ENCODE assay signal across 13 mouse cellular contexts in genomic region chr4:136106880-136107301, GRCm38 (mm10). TPM values are rescaled to one million over a fixed set of nuclear protein-coding genes. Genes with fewer than 3 reads are reported as not detected.
DNase-seq lines count a peak whose midpoint lies in the region; ATAC-seq and TF ChIP-seq lines count a peak whose summit lies in the region.
"Had no signal": no experiment of that assay in that cellular context is flagged by ENCODE, and none has a peak within 500 bp of the region (broad histone marks: within the 10 kb centered on the region; RNA-seq: fewer than 3 reads in every experiment).

No protein-coding gene starts in this region.

- intact Hi-C loops in heart, postnatal 10 days (cut with DNase I), result no loop called here

- no peak overlapping the region for H3K4me3 ChIP-seq in lung, adult 2 months (replicated peaks; ENCODE audit: extremely low read depth, low read depth, low read length)
- no peak overlapping the region for H3K4me3 ChIP-seq in CH12.LX (replicated peaks in 1 of 3; ENCODE audit: low read depth in 2 of 3, low read length in 2 of 3, poor library complexity in 1 of 3)
- no peak overlapping the region for H3K4me3 ChIP-seq in limb, embryonic 10.5 days
- H3K4me3 ChIP-seq in intestine, embryonic 16.5 days (ENCODE audit: low read length), result no peak overlapping the region
- H3K4me3 ChIP-seq: embryonic facial prominence, embryonic 13.5 days; forebrain, embryonic 15.5 days; neural tube, embryonic 13.5 days had no signal

- H3K79me2 ChIP-seq in CH12.LX (replicated peaks; ENCODE audit: control insufficient read depth, extremely low read depth, insufficient read depth, poor library complexity, severe bottlenecking), result no peaks in the 10 kb centered on the region

- peaks cover 17% of the 10 kb centered on the region for H3K27me3 ChIP-seq in CH12.LX (replicated peaks)
- 0 out of 2 replicates have a peak, but pooled peaks cover 5% of the 10 kb centered on the region for H3K27me3 ChIP-seq in limb, embryonic 10.5 days (ENCODE audit: low read depth, poor library complexity, severe bottlenecking)
- H3K27me3 ChIP-seq in intestine, embryonic 16.5 days (replicated peaks; ENCODE audit: control insufficient read depth, insufficient read depth, low read length), result no peaks in the 10 kb centered on the region
- H3K27me3 ChIP-seq: embryonic facial prominence, embryonic 13.5 days; forebrain, embryonic 15.5 days; neural tube, embryonic 13.5 days had no signal

- H3K36me3 ChIP-seq in CH12.LX (replicated peaks in 1 of 2; ENCODE audit: control insufficient read depth in 1 of 2, insufficient read depth in 1 of 2, low read length in 1 of 2), result no peaks in the 10 kb centered on the region
- 0 out of 2 replicates have a peak, but pooled peaks cover 2% of the 10 kb centered on the region for H3K36me3 ChIP-seq in limb, embryonic 10.5 days
- H3K36me3 ChIP-seq in intestine, embryonic 16.5 days (ENCODE audit: control insufficient read depth, insufficient read depth, low read length), result no peaks in the 10 kb centered on the region
- H3K36me3 ChIP-seq: embryonic facial prominence, embryonic 13.5 days; forebrain, embryonic 15.5 days; neural tube, embryonic 13.5 days had no signal

- in situ Hi-C loops in CH12.LX (cut with MboI; ENCODE audit: low pct_ligation_motif_present, low pct_unique_long_range_greater_than_20kb, low sequenced_read_pairs), result no loop called here

- no peak overlapping the region for H3K9ac ChIP-seq in CH12.LX (ENCODE audit: insufficient read depth, low read depth)
- H3K9ac ChIP-seq in intestine, embryonic 16.5 days (ENCODE audit: low read depth, low read length), result no peak overlapping the region
- H3K9ac ChIP-seq: embryonic facial prominence, embryonic 13.5 days; forebrain, embryonic 15.5 days; neural tube, embryonic 13.5 days had no signal

- no peak for TF ChIP-seq EP300 in CH12.LX (IDR thresholded peaks at IDR 0.05; ENCODE audit: low read length)

- H3K4me2 ChIP-seq in CH12.LX (ENCODE audit: insufficient read depth, low read depth, poor library complexity, severe bottlenecking), result no peak overlapping the region
- no peak overlapping the region for H3K4me2 ChIP-seq in intestine, embryonic 16.5 days (ENCODE audit: low read depth, low read length)
- H3K4me2 ChIP-seq: embryonic facial prominence, embryonic 13.5 days; forebrain, embryonic 15.5 days; neural tube, embryonic 13.5 days had no signal

- H3K4me1 ChIP-seq in lung, adult 2 months (ENCODE audit: control insufficient read depth, insufficient read depth, low read length), result no peaks in the 10 kb centered on the region
- H3K4me1 ChIP-seq in CH12.LX (ENCODE audit: control insufficient read depth in 1 of 2, insufficient read depth in 2 of 2), result peaks cover 20 to 55% of the 10 kb centered on the region in 2 experiments
- H3K4me1 ChIP-seq in limb, embryonic 10.5 days, result peaks cover 40% of the 10 kb centered on the region
- peaks cover 14% of the 10 kb centered on the region; the same call in 1 of the 2 replicates for H3K4me1 ChIP-seq in intestine, embryonic 16.5 days (ENCODE audit: control insufficient read depth, insufficient read depth, low read length)
- H3K4me1 ChIP-seq: forebrain, embryonic 15.5 days had no signal

- TF ChIP-seq POLR2A in lung, adult 2 months (IDR thresholded peaks at IDR 0.05; ENCODE audit: borderline replicate concordance, extremely low read depth, low read depth, low read length), result no peak
- TF ChIP-seq POLR2A in CH12.LX (IDR thresholded peaks at IDR 0.05; ENCODE audit: low read depth, low read length), result no peak

- no peak for TF ChIP-seq RAD21 in CH12.LX (IDR thresholded peaks at IDR 0.05; ENCODE audit: low read depth, low read length)

- peaks cover 4% of the 10 kb centered on the region for H3K9me3 ChIP-seq in CH12.LX (replicated peaks; ENCODE audit: low read length)
- H3K9me3 ChIP-seq in limb, embryonic 10.5 days (replicated peaks), result no peaks in the 10 kb centered on the region
- H3K9me3 ChIP-seq in intestine, embryonic 16.5 days (ENCODE audit: control insufficient read depth, low read length), result no peaks in the 10 kb centered on the region
- H3K9me3 ChIP-seq: embryonic facial prominence, embryonic 13.5 days; forebrain, embryonic 15.5 days; neural tube, embryonic 13.5 days had no signal

- dilution Hi-C loops in CH12.LX (cut with MboI; ENCODE audit: extremely low pct_ligation_motif_present, extremely low pct_unique_long_range_greater_than_20kb, low sequenced_read_pairs), result no loop called here

- 48% methylated on average over 7 of the region's 7 CpGs for WGBS in lung, adult 2 months
- 51% methylated on average over 7 of the region's 7 CpGs for WGBS in limb, embryonic 10.5 days
- 38% methylated on average over 7 of the region's 7 CpGs for WGBS in intestine, embryonic 16.5 days

- peak; percentile 31 for DNase-seq in lung, postnatal 10 days
- no peak for DNase-seq in lung, adult 2 months
- peak; percentile 79 for DNase-seq in CH12.LX (ENCODE audit: extremely low read depth)
- DNase-seq in kidney, adult 18-20 months, result peak; percentile 67
- no peak for DNase-seq in limb, embryonic 10.5 days (ENCODE audit: low spot score)
- DNase-seq in heart, postnatal 10 days, result no peak
- DNase-seq: left cerebral cortex, postnatal 4 days; right cerebral cortex, postnatal 14 days had no signal

- TF ChIP-seq CTCF in lung, adult 2 months (IDR thresholded peaks at IDR 0.05; ENCODE audit: insufficient read depth, low read length), result no peak
- TF ChIP-seq CTCF in CH12.LX (conservative IDR thresholded peaks at IDR 0.05 in 1 of 2, IDR thresholded peaks at IDR 0.05 in 1 of 2; ENCODE audit: low read depth in 2 of 2, low read length in 2 of 2), result no peak

- no peak overlapping the region for H3K27ac ChIP-seq in CH12.LX (ENCODE audit: insufficient read depth, low read depth)
- H3K27ac ChIP-seq in limb, embryonic 10.5 days, result peak overlapping the region; percentile 63
- no peak overlapping the region for H3K27ac ChIP-seq in intestine, embryonic 16.5 days (ENCODE audit: low read length)
- H3K27ac ChIP-seq: embryonic facial prominence, embryonic 13.5 days; forebrain, embryonic 15.5 days; neural tube, embryonic 13.5 days had no signal

- no peak for ATAC-seq in megakaryocyte, adult 5-6 weeks (ENCODE audit: poor library complexity, severe bottlenecking)
- no peak for ATAC-seq in intestine, embryonic 16.5 days
- ATAC-seq: forebrain, embryonic 15.5 days had no signal

TF ChIP-seq in CH12.LX, 34 proteins besides CTCF, POLR2A, EP300 and RAD21 (continues in another document):
- TF ChIP-seq HCFC1 (IDR thresholded peaks at IDR 0.05; ENCODE audit: low read depth, low read length), result no peak
- TF ChIP-seq PAX5 (IDR thresholded peaks at IDR 0.05; ENCODE audit: low read length), result no peak
- 0 out of 2 replicates have a peak, but pooled peaks have one; percentile 19 for TF ChIP-seq MEF2A (IDR thresholded peaks at IDR 0.05; ENCODE audit: borderline replicate concordance, low read depth, low read length)
- no peak for TF ChIP-seq CHD2 (IDR thresholded peaks at IDR 0.05; ENCODE audit: low read length)
- TF ChIP-seq MAX (IDR thresholded peaks at IDR 0.05; ENCODE audit: low read length), result no peak
- TF ChIP-seq ZKSCAN1 (IDR thresholded peaks at IDR 0.05; ENCODE audit: borderline replicate concordance, low read depth, low read length), result no peak
- no peak for TF ChIP-seq ZC3H11A (IDR thresholded peaks at IDR 0.05; ENCODE audit: low read depth, low read length)
- no peak for TF ChIP-seq CHD1 (IDR thresholded peaks at IDR 0.05; ENCODE audit: low read depth, low read length)
- TF ChIP-seq E2F4 (IDR thresholded peaks at IDR 0.05; ENCODE audit: insufficient replicate concordance, low read depth, low read length), result no peak
- no peak for TF ChIP-seq MAFK (IDR thresholded peaks at IDR 0.05; ENCODE audit: insufficient replicate concordance, low read length)
- TF ChIP-seq IRF4 (IDR thresholded peaks at IDR 0.05; ENCODE audit: low read depth, low read length), result peak; percentile 28; the same call in 1 of the 2 replicates
- TF ChIP-seq TBP (conservative IDR thresholded peaks at IDR 0.05; ENCODE audit: low read depth, low read length), result no peak
- TF ChIP-seq MXI1 (IDR thresholded peaks at IDR 0.05; ENCODE audit: low read depth, low read length), result no peak
- no peak for TF ChIP-seq USF1 (IDR thresholded peaks at IDR 0.05; ENCODE audit: low read depth, low read length)
- peak; percentile 61; the same call in 1 of the 2 replicates for TF ChIP-seq UBTF (IDR thresholded peaks at IDR 0.05; ENCODE audit: low read depth, low read length)
- TF ChIP-seq RCOR1 (conservative IDR thresholded peaks at IDR 0.05; ENCODE audit: low read depth, low read length), result no peak
- TF ChIP-seq ELF1 (IDR thresholded peaks at IDR 0.05; ENCODE audit: low read depth, low read length), result no peak
- TF ChIP-seq TCF12 (IDR thresholded peaks at IDR 0.05; ENCODE audit: low read depth, low read length), result peak; percentile 38; the same call in 1 of the 2 replicates
- peak; percentile 44; the same call in 1 of the 2 replicates for TF ChIP-seq ETS1 (conservative IDR thresholded peaks at IDR 0.05; ENCODE audit: low read depth, low read length)
- TF ChIP-seq SMC3 (IDR thresholded peaks at IDR 0.05; ENCODE audit: low read depth, low read length), result no peak
- no peak for TF ChIP-seq MAZ (IDR thresholded peaks at IDR 0.05; ENCODE audit: low read depth, low read length)
- no peak for TF ChIP-seq KAT2A (IDR thresholded peaks at IDR 0.05; ENCODE audit: insufficient replicate concordance, low read length)

RNA-seq across cellular contexts. Expression of gene Id3, which starts 36.4 kb away (rescaled TPM):
- 390 and 505 TPM in 2 replicates for polyA plus RNA-seq in lung, adult 2 months (2012; rRNA removed)
- 41.1 and 85.5 TPM in 2 replicates for total RNA-seq in CH12.LX (2012; rRNA removed)
- 96.0 and 116 TPM in 2 replicates for total RNA-seq in CH12.LX (2014; rRNA removed)
- 17.6 and 18.3 TPM in 2 replicates for polyA plus RNA-seq in CH12.LX (2012; ENCODE audit: insufficient read length, low read depth)
- 375 and 475 TPM in 2 replicates for polyA plus RNA-seq in limb, embryonic 10.5 days (2016; fragmentation: Nextera tagmentation; extraction: Ambion mirVana)
- total RNA-seq in megakaryocyte, adult 5-6 weeks (2015), result 1.9 and 2.0 TPM in 2 replicates
- 0.77 and 1.8 TPM in 2 replicates for total RNA-seq in megakaryocyte, adult 5-6 weeks (2017)
- polyA plus RNA-seq in intestine, embryonic 16.5 days (2015; fragmentation: Nextera tagmentation; extraction: Ambion mirVana), result 232 and 245 TPM in 2 replicates
- 100 to 1,000 TPM; 104 TPM for total RNA-seq in heart, postnatal 10 days (2021)

RNA-seq across cellular contexts. Expression of gene Rpl11, which starts 53.7 kb away (rescaled TPM):
- polyA plus RNA-seq in lung, adult 2 months (2012; rRNA removed), result 181 and 218 TPM in 2 replicates
- 2,513 and 2,636 TPM in 2 replicates for total RNA-seq in CH12.LX (2012; rRNA removed)
- 1,648 and 1,661 TPM in 2 replicates for total RNA-seq in CH12.LX (2014; rRNA removed)
- 1,170 and 1,488 TPM in 2 replicates for polyA plus RNA-seq in CH12.LX (2012; ENCODE audit: insufficient read length, low read depth)
- 510 and 589 TPM in 2 replicates for polyA plus RNA-seq in limb, embryonic 10.5 days (2016; fragmentation: Nextera tagmentation; extraction: Ambion mirVana)
- 1,014 and 1,023 TPM in 2 replicates for total RNA-seq in megakaryocyte, adult 5-6 weeks (2015)
- total RNA-seq in megakaryocyte, adult 5-6 weeks (2017), result 540 and 557 TPM in 2 replicates
- 407 and 467 TPM in 2 replicates for polyA plus RNA-seq in intestine, embryonic 16.5 days (2015; fragmentation: Nextera tagmentation; extraction: Ambion mirVana)
- total RNA-seq in heart, postnatal 10 days (2021), result 100 to 1,000 TPM; 318 to 346 TPM

Comparison
In these comparisons a context has a peak if more than half of its experiments do, and no peak if none do; other contexts are left out.
1. DNase-seq: peak in lung, postnatal 10 days (single experiment), CH12.LX (single experiment) and kidney, adult 18-20 months (single experiment); none in lung, adult 2 months (single experiment), limb, embryonic 10.5 days (single experiment) and heart, postnatal 10 days (0 of 2).
2. RNA of gene Id3, which starts 36.4 kb away (polyA plus RNA-seq): 375 to 475 TPM in limb, embryonic 10.5 days, 390 to 505 TPM in lung, adult 2 months and 232 to 245 TPM in intestine, embryonic 16.5 days; 17.6 to 18.3 TPM in CH12.LX; every median in the first group is over 10 times any median in the second.